Mouse (Mus musculus) frontal cortex, postnatal 25 days (tissue): ENCODE results near the gene Sytl3.
A peak's percentile ranks its signal among the peaks of the same experiment; 100 is the strongest.
"Not testable (repeated sequence)": the region's sequence is repeated elsewhere in the genome, so short reads cannot be mapped to it uniquely, and the experiment has no call there.

Experiments used
- DNase-seq, 2 experiments: peaks; one replicate each; pipeline ENCODE4 v3.0.0; 2022; ENCODE audit warnings: low spot score in 2 of 2

Gene Sytl3

GRCm38 (mm10) chr17:6689344-6689743 is 30.5 kb downstream of the Sytl3 start:
- DNase-seq, result not testable (repeated sequence)

DNA sequence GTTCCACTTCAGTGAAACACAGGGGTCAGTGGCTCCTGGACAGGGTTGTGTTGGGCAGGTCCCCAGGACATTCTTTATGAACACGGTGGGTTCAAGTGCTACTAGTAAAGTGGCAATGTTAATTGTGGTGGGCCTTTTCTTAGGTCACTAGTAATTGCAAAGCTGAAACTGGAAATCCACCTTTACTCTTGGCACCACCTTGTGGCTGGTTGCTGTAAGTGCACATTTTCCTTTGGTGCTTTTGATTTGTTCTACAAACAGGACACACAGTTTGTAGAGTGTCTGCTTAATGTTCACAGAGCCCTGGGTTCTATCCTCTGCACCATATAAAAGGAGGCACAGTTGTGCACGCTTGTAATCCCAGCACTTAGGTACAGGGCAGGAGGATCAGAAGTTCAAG is 32.7 kb downstream of the Sytl3 start:
- DNase-seq, result peak; percentile 93 to 94

DNA sequence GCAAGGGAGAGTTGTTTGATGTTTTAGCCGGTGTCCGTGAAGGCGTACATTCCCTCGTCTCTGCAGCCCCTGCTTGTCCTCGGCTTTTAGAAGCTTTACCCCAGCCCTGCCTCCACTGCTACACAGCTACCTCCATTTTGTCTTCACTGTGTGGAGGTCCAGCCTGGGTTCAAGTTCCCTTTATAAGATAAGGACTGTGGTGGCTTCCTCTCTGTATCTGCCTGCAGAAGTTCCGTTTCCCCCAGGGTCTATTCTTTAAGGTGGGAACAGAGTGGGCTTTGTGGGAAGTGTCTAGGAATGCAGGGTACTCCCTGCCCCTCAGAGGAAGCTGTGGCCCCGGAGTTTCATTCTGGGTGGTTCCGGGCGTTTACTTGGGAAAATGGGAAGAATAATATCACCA is 36.8 kb downstream of the Sytl3 start:
- not testable (repeated sequence) for DNase-seq

GRCm38 (mm10) chr17:6696521-6696920 is 37.6 kb downstream of the Sytl3 start:
- not testable (repeated sequence) for DNase-seq

GRCm38 (mm10) chr17:6697224-6697775 is 38.4 kb downstream of the Sytl3 start:
- not testable (repeated sequence) for DNase-seq

- not testable (repeated sequence) for DNase-seq
Measured at GRCm38 (mm10) chr17:6699502-6699901, 40.6 kb downstream of the Sytl3 start.

GRCm38 (mm10) chr17:6700077-6700476 is 41.2 kb downstream of the Sytl3 start:
- DNase-seq, result not testable (repeated sequence)

DNA sequence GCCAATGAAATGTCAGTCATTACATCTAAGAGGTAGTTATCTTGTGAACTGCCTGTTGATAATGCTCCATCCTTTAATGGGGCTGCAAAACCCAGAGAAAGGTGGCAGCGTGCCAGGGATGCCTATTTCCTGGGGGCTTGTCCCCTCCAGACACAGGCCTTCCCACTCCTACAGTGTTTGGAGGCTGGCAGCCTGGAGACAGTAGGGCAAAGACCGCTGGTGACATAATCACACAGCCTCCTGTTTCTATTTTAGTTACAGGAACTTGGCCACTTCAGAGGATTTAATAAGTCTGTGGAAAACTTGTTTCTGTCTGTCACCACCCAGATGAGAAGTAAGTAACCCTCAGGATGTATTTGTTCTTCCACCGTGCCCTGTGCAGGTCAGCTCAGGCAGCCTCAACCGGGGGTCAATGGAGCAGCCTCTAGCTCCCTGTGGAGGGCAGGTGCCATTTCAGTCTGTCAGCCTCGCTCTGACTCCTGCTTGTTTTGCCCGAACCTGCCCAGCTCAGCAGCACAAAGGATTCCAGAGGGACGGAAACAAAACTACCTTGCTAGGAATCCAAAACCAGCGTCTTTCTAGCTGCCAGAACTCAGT is 43.8 kb downstream of the Sytl3 start:
- DNase-seq, result not testable (repeated sequence)

GRCm38 (mm10) chr17:6703381-6704270 is 44.7 kb downstream of the Sytl3 start:
- not testable (repeated sequence) for DNase-seq

DNA sequence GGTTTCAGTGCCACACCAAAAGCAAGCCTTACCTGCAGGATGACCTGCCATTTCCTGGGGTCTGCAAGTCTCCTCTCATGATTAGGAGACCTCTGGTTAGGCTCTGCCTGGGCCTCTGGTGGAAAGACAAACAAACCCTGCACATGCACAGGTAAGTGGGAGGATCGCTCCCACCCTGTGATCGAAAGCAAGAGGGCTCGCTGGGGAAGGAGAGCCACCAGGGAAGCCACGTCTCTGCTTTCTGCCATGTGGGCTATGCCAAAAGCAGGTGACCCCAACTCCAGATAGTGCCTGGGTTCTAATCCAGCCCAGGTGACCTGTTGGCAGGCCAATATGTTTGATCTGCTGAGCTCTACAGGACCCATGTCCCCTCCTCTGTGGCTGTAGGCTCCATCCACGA is 47.6 kb downstream of the Sytl3 start:
- DNase-seq, result not testable (repeated sequence)

GRCm38 (mm10) chr17:6707422-6707821 is 48.5 kb downstream of the Sytl3 start:
- DNase-seq, result not testable (repeated sequence)

DNA sequence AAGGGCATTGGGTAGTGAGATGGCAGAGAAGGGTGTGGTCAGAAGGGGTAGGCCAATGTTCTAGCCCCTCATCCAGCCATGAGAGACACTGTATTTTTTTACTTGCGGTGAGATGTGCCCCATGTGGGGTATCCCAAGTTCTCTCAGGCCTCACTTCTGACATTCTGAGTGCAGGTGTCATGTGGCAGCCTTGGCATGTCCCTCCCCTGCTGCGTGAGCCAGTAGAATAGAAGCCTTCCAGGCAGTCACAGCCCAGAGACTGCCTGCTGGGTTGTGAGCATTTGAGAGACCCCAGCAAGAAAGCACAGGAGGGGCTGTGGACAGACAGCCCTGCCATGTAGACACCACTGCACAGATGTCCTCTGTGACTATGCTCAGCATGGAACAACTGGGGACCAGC is 49.3 kb downstream of the Sytl3 start:
- DNase-seq, result not testable (repeated sequence)

GRCm38 (mm10) chr17:6713483-6713882 is 54.6 kb downstream of the Sytl3 start:
- DNase-seq, result not testable (repeated sequence)

DNA sequence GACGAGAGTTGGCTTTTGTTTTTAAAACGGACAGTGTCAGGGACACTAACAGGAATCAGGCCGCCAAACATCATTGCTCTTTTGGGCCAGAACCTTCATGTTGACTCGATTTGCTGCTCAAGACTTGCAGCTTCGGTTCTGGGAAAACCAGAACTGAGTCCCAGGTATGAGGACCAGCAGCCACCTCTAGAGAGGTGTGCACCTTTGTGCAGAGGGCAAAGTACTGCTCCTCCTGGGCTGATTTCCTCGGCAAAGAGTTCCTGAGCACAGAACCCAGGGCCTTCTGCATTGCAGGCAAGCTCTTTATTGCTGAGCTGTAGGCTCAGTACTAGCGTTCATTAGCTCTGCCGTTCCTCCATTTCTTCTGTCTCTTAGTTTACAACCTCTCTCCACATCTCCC is 55.1 kb downstream of the Sytl3 start:
- DNase-seq, result not testable (repeated sequence)

GRCm38 (mm10) chr17:6727996-6728610 is 69.2 kb downstream of the Sytl3 start:
- no peak for DNase-seq

DNA sequence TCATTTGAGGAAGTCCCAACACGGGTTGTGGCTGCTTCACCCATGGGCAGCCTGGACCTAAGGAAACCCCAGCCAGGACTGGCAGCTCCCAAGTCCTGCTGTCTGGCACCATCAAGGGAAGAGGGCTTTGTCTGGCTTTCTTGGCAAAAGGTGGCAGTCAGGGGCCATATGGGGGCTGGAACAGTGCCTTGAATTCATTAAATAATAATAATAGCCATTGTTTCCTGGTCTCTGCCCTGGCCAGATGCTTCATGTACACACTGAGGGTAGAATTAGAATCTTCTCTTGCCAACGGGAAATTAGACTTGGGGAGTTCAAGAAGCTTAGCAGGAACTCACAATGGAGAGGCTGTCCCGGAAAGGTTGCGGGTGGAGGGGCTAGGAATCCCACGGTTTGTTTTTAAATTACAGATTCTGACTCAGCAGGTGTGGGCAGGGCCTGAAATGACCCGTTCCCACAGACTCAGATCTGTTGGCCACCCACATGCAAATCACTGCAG is 70.4 kb downstream of the Sytl3 start:
- no peak for DNase-seq

- DNase-seq, result no peak
Measured at GRCm38 (mm10) chr17:6731132-6731531, 72.2 kb downstream of the Sytl3 start.

- no peak for DNase-seq
Measured at GRCm38 (mm10) chr17:6731634-6732033, 72.7 kb downstream of the Sytl3 start.

GRCm38 (mm10) chr17:6732665-6733064 is 73.8 kb downstream of the Sytl3 start:
- no peak for DNase-seq

GRCm38 (mm10) chr17:6733322-6733875 is 74.5 kb downstream of the Sytl3 start:
- no peak for DNase-seq

DNA sequence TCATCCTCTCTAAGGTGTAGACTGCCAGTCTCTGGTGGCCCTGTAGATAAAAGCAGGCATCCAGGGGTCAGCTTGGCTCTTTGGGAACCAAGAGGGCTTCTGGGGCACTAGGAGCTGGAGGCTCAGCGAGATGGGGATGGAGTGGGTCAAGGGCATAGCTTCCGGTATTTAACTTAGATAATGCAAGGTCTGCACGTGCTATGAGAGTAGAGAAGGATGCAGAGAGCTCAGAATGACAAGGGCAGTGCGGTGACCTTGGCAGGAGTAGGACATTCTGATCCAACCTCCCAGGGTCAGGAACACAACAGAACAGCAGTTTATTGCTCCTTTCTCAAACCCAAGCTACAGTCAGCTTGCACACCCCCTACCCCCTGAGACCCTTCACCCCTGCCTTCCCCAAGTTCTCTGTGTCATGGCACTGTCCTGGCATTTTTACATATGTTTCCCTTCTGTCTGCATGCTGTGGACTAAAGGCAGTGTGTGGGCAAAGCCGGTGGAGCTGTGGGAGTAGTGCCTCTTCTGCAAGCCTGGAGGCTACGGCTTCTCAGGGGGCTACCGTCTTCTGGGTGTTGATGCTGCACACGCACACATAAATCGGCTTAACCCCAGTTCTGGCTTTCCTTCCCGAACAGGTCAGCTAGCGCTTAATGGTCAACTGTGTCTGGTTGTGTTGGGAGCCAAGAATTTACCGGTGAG is 76.0 kb downstream of the Sytl3 start:
- no peak for DNase-seq
